Mouse (Mus musculus) cerebellum, adult 18-20 months (tissue): ENCODE data around the gene Dbn1.
"Not testable (repeated sequence)": the region's sequence is repeated elsewhere in the genome, so short reads cannot be mapped to it uniquely, and the experiment has no call there.

ENCODE experiments used
- DNase-seq, 2 experiments: peaks; one replicate each; pipeline ENCODE4 v3.0.0; 2021

Dbn1 gene

GRCm38 (mm10) chr13:55448131-55448530, 39.8 kb downstream of the Dbn1 start:
- no peak for DNase-seq

- DNase-seq = no peak
Observed at GRCm38 (mm10) chr13:55447543-55447943, 40.4 kb downstream of the Dbn1 start.

GRCm38 (mm10) chr13:55446483-55447105, 41.3 kb downstream of the Dbn1 start:
- DNase-seq = no peak

GRCm38 (mm10) chr13:55445361-55446091, 42.4 kb downstream of the Dbn1 start:
- DNase-seq = no peak

GRCm38 (mm10) chr13:55444937-55445315, 43.0 kb downstream of the Dbn1 start, which contains the start of gene Grk6:
Gene Grk6 (plus strand): TSS chr13:55445072.
- peak; percentile 99 to 100 for DNase-seq

GRCm38 (mm10) chr13:55444286-55444936, 43.5 kb downstream of the Dbn1 start:
- no peak for DNase-seq

GRCm38 (mm10) chr13:55443799-55444285, 44.1 kb downstream of the Dbn1 start:
- DNase-seq = no peak

- DNase-seq = not testable (repeated sequence)
Observed at GRCm38 (mm10) chr13:55437111-55437629, 50.7 kb downstream of the Dbn1 start.

GRCm38 (mm10) chr13:55431889-55432685, 55.8 kb downstream of the Dbn1 start:
- no peak for DNase-seq

- DNase-seq = no peak
Observed at GRCm38 (mm10) chr13:55430566-55430965, 57.3 kb downstream of the Dbn1 start.

- DNase-seq = no peak
Observed at GRCm38 (mm10) chr13:55429226-55429888, 58.6 kb downstream of the Dbn1 start.

GRCm38 (mm10) chr13:55426613-55427012, 61.3 kb downstream of the Dbn1 start, which contains the start of gene F12:
Gene F12 (minus strand): TSS chr13:55426793.
- DNase-seq = no peak
